Mouse (Mus musculus): ENCODE measurements around the gene Meis2.

GRCm38 (mm10) chr2:116042934-116043698 lies 22.5 kb downstream of the Meis2 start:
- TF ChIP-seq POLR2A (IDR thresholded peaks at IDR 0.05; ENCODE audit: borderline replicate concordance, low read depth, low read length): no peak
- TF ChIP-seq CTCF (IDR thresholded peaks at IDR 0.05; ENCODE audit: low read depth, low read length): no peak
